Mouse (Mus musculus) urinary bladder, adult 2 months (tissue): ENCODE results near the gene H2-D1. TPM values are rescaled to one million over a fixed set of nuclear protein-coding genes. Genes with fewer than 3 reads are reported as not detected.
"Not testable (repeated sequence)": the region's sequence is repeated elsewhere in the genome, so short reads cannot be mapped to it uniquely, and the experiment has no call there.

Experiments used
- DNase-seq: peaks from one replicate; pipeline ENCODE4 v3.0.0; 2022; ENCODE audit warnings: low spot score
- polyA plus RNA-seq: library from polyadenylated mRNA; depleted of rRNA; stranded (reverse); fragments of >200 nt; gene quantifications from 2 replicates; pipeline ENCODE4 v1.2.3, GENCODE M21; 2012

Gene H2-D1
- polyA plus RNA-seq, 1 experiment: 606 TPM

DNA sequence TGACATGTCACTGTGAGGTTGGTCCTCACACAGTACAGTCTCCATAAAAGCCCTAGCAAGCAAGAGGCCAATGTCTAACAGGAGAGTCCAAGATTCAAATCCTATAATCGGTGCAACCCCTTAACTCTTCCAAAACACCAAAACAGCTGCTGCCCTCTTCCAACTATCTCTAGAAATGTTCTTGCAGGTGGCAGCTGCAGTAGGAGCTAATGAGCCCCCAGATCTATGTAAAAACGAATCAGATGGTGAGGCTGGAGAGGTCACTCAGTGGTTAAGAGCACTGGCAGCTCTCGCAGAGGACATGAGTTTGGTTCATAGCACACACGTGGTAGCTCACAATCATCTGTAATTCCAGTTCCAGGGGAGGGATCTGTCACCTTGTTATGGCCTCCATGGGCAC is 6.8 kb upstream of the H2-D1 start:
- DNase-seq: no peak

DNA sequence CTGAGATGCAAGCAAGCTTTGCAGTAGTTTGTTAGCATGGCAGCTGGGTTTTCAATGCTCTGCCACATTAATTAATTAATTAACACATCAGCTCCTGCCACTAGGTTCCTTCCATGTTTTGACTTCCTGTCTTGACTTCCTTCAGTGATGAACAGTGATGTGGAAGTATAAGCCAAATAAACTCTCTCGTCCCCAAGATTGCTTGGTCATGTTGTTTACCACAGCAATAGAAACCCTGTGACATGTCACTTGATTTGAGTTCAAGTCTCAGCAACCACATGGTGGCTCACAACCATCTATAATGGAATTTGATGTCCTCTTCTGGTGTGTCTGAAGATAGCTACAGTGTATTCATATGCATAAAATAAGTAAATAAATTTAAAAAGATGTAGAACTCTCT is 5.2 kb upstream of the H2-D1 start:
- no peak for DNase-seq

DNA sequence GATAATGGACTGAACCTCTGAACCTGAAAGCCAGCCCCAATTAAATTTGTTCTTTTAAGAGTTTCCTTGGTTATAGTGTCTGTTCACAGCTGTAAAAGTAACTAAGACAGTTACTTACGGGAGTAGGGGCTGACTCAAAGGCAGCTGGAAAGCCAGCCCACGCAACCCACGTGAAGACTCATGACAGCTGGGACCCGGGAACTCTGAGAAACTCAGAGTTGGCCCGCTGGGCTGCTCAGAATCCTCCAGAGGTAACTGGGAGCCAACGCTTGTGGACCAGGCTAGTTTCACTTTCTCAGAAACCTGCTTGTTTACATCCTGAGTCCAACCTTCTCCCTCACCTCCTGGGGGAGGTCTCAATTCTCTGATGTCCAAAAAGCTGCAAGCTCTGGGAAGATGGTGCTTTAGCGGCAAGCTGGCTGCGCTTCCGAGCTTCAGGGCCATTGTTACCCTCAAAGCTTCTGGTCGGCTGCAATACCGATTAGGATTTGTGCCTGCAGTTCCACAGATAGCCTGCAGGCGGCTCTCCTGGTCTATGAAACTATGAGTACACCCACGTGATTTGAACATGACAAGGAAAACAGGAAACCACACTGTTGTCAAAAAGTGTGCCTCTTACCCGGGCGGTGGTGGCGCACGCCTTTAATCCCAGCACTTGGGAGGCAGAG is 4.6 kb upstream of the H2-D1 start:
- peak; percentile 87 for DNase-seq

DNA sequence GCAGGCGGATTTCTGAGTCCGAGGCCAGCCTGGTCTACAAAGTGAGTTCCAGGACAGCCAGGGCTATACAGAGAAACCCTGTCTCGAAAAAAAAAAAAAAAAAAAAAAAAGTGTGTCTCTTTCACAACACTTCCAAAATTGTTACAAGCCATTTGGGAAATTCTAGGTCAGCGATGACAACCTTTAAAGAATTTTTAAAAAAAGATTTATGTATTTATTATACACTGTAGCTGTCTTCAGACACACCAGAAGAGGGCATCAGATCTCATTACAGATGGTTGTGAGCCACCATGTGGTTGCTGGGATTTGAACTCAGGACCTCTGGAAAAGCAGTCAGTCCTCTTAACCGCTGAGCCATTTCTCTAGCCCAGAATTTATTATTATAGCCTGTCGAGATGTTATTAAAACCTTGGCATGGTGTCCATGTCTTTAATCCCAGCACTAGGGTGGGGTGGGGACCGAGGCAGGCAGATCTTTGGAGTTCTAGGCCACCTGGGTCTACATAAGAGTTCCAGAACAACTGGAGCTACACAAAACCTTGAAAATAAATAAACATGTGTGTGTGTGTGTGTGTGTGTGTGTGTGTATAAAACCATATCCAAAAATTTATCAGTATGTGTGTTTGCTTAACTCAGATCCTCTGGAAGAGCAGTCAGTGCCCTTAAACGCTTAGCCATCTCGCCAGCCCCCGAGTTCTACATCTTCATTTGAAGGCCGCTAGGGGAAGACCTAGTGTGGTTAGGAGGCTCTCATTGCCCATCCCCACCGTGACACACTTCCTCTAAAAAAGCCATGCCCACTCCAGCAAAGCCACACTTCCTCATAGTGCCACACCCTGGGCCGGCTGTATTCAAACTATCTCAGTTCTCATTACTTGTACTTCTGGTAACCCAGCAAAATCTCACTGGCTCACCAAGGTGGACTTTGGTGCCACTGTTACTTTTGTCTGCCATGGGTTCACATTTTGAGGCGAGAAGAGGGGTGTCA is 3.7 kb upstream of the H2-D1 start:
- DNase-seq: no peak

DNA sequence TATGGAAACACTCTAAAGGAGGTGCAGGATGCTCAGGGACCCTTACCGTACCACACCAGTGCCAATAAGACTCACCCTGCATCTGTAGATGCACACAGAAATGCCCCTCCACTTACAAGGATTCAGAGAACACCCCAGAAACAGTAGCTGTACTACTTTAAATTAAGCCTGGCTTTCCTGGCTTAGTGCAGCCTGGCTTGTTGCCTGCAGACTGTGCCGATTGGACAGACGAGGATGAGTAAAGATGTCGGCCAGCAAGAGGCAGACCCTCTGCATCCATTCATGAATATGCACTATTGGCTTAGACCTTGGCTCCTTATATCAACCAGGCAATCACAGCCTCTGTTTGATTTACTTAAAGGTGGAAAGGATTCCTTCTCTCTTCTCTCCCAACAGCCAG is 2.9 kb upstream of the H2-D1 start:
- no peak for DNase-seq

DNA sequence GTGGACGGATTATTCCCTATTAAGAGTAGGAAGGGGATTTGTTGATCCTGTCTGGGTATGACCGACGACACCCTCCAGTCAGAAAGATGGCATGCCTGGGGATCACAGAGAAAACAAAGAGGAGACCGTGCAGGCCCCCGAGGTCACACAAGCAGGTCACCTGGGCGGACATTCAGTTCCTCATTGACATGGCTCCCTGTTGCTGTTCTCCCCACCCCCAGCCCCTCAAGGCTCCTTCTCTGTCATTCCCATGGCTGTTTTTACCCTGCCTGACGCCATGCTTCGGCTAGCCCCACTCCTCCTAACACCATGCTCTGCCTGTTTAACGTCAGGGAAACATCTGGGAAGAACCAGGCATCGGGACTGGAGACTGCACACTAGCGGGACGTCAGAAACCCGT is 879 bp upstream of the H2-D1 start:
- DNase-seq: no peak

DNA sequence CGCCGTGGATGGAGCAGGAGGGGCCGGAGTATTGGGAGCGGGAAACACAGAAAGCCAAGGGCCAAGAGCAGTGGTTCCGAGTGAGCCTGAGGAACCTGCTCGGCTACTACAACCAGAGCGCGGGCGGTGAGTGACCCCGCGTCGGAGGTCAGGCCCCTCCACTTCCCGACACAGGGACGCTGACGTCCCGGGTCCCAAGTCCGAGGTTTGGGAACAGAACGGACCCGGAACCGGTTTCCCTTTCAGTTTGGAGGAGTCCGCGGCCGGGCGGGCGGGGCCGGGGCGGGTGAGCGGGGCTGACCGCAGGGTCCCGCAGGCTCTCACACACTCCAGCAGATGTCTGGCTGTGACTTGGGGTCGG is 973 bp downstream of the H2-D1 start:
- no peak for DNase-seq

DNA sequence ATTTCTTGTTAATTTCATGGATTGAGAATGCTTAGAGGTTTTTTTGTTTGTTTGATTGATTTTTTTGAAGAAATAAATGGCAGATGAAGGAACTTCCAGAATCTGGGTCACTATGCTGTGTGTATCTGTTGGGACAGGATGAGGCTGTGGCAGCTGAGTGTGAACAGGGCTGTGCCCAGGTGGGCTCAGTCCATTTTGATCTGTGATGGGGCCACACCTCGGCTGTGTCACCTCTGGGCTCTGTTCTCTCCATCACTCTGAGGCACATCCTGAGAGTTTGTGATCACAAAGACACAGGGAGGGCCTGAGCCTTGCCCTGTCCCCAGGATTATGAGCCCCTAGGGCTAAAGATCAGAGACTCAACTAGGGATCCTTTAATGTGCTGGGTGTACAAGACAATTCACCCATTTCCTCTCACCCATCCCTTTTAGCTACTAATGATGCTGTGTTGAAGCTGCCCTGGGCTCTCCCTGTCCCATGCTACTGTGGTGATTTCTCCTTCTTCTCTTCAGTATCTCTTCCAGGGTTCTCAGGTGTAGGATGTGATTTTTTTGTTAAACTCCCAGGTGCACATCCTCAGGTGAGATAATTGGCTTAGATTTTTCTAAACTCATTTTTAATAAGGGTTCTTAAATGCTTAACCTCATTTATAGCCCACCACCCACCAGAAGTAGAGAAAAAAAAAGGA is 5.0 kb downstream of the H2-D1 start:
- no peak for DNase-seq

DNA sequence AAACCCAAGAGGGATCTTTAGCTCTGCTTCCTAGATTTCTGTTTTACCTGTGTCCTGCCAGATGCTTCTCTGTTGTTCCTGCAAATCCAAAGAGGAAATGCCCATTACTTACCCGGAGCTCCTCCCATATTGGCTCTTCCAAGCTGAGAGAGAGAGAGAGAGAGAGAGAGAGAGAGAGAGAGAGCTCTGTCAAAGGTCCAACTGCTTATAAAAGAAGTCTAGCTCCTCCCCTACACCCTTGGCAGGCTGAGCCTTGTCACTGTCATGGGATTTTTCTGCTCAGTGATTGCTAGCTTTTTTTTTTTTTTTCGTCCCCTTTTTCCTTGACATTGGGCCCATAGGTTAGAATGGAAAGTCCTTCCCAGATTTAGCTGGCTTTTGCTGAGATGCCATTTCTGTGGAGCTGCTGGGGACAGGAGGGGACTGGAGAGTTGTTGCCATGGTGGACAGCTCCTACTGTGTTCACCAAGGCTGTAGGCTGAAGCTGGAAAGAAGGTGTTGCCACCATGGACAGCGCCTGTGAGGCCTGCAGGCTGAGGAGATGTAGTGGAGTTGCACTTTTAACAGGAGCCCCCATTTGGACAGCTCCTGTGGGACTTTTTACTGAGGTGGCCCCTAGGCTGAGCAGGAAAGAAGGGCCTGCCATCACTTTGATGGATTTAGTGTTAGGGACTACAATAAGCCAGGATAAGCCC is 7.3 kb downstream of the H2-D1 start:
- DNase-seq: no peak

DNA sequence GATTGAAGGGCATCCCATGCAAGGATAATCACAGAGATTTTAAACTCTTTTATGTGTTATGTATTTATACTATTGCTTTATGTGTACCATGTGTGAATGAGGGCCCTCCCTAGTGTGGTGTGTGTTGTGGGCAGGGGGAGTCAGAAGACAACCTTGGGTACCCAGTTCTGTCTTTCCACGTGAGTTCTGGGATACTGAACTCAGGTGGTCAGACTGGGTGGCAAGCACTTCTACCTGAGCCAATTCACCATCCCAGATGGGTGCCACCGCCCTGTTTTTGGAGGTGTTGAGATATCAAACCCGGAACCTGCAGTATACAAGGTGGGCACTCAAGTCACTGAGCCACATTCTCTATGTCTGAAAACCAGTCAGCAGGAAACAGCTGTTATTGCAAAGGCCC is 9.7 kb downstream of the H2-D1 start:
- no peak for DNase-seq

DNA sequence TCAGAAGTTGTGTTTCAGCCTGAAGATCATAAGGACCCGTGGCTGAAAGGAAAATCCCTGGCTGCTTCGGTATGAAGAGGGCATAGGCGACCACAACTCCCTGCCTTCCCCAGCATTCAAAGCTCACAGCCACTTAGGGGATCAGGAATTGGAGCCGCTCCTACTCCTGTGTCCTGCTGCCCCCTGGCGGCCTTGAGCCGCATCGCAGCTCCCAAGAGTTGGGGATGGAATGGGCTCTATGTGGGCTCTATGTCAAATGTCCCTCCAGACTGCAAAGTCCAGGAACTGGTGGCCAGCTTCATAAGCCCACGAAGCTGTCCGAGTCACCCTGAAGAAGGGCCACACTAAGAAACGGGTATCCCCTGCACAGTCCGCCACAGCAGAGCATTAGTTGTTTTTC is 12.2 kb downstream of the H2-D1 start:
- peak; percentile 91 for DNase-seq

DNA sequence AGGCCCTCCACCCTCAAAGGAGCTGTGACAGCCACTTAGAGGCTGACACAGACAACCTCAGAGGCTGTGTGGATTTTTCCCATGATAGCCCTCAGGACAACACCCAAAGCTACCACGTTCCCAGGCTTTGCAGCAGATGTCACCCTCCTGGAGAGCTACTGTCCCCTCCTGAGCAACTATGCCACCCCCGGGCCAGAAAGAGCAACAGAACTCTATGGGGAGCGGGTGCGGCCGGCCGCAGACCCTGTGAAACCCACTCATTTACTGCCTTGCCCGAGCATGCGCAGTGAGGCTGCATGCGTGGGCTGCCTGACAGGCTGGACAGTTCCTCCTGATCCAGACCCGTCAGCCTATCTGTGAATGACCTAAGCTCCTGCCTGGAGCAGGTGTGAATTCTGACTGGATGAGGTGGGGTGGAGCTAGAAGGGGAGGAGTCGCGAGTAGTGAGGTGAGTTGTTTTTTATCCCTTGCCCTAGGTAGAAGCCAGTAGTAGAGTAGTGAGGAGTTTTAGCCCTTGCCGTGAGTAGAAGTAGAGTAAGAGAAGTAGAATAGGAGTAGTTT is 13.9 kb downstream of the H2-D1 start:
- no peak for DNase-seq

DNA sequence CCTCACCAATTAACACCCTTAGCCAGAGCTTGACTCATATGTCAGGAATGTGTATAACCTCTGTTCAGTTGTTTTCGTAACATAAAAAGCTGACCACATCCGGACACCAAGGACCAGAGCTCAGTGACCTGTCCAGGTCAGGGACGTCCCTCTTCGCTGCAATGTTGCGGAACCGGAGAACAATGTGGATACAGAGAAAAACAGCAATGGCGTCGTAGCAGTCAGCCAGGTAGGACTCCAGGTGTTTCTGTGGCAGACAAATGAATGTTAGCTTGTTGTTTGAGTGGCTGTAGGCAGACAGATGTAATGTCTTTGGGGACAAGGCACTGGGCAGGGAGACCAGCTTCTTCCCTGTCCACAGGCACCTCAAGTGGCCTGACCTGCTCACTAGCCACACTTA is 15.5 kb downstream of the H2-D1 start:
- DNase-seq: no peak

DNA sequence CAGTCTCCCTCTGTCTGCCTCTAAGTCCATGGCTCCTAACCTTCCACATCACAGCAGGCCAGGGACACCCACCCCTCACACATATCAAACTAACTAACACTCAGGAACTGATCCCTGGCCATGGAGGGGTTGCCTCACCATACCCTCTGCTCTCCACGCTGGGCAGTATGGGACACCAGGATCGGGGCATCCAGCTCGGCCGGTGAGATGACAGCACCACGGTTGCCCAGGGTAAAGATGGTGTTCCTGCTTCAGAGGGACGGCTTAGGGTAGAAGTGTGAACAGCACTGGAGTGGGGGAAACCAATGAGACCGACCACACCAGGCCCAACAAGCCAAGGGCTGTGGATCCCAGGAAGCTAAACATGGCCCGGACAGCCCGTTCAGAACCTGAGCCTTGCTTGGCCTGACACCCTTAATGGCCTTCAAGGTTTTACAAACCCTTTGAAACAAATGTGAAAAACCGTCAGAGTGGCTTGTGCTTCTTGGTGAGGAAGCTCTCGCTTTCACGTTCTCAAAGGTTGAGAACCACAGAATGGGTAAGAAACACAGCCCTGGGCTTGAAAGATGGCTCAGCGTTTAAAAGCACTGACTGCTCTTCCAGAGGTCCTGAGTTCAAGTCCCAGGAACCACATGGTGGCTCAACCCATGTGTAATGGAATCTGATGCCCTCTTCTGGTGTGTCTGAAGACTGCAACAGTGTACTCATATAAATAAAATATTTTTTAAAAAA is 16.6 kb downstream of the H2-D1 start:
- no peak for DNase-seq

DNA sequence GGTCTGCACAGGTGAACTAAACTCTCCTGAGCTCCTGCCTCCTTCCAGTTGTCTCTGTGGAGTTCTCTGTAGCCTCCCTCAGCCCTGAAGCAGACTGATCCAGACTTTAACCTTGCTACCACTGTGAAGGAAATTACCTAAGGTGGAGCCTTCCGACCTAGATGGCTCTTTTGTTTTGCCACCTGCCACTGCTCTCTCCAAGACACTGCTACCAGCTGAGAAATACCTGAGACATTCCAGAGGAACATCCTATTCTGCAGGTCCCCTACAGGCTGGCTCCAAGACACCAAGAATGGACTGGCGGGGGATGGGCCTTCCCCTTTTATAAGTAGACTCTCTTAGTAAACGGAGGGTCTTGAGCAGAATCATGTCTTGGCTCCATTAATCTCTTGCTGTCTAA is 17.7 kb downstream of the H2-D1 start:
- DNase-seq: no peak

DNA sequence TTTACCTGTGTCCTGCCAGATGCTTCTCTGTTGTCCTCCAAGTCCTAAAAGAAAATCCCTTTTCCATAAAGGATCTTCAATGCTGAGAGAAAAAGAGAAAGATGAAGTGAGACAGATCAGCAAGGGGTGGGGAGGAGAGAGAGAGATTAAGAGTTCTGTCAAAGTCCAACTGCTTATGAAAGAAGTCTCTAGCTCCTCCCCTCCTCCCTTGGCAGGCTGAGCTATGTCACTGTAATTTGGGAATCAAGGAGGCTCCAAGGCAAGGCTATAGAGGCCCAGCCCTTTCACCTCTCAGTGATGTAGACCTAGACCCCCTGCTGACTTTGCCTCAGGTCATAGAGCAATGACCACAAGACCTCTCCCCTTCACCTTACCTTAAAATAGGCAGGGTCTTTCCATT is 22.9 kb downstream of the H2-D1 start:
- no peak for DNase-seq

DNA sequence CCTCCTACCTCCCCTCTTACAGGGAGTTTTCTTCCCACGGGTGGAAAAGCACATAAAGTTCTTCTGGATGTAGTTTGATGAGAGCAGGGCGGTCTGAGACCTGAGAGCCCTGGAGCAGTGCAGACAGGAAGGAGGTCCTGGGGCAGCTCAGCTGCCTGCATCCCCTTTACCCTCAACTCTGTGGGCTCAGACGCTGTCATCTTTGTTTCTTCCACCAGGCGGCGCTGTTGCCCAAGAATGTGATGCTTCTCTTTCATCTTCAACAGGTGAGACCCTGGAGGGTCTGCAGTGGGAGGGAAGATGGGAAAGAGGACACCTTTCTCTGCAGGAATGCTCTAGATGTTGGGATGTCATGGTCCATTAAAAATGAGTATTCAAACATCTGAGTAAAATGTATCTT is 33.3 kb downstream of the H2-D1 start:
- peak; percentile 35 for DNase-seq

DNA sequence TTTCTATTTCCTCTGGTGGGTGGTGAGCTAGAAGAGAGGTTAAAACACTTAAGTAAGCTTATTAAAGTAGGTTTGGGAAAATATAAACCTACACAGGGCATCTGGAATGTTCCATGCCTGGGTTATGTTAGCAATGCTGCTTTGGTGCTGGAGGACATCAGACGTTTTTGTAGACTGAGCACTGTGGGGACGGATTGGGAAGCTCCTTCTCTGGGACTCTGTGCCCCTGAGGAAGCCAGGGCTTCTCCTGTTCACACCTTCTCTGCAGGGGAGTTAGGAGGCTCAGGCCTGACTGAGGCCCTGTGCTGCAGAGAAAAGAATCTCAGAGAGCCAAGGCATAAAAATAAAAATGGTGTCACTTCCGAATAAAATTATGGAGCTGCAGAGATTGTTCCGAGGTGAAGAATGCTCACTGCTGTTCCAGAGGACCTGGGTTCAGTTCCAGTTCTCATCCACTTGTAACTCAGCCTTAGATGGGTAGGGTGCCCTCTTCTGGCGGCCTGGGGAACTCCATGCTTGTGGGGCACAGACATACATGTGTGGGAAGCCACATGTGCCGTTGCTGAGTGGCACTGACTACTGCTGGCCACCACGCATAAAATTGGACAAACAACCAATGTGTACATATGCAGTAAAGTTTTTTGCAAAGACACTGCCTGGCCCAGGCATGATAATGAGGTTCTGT is 37.9 kb downstream of the H2-D1 start:
- not testable (repeated sequence) for DNase-seq

DNA sequence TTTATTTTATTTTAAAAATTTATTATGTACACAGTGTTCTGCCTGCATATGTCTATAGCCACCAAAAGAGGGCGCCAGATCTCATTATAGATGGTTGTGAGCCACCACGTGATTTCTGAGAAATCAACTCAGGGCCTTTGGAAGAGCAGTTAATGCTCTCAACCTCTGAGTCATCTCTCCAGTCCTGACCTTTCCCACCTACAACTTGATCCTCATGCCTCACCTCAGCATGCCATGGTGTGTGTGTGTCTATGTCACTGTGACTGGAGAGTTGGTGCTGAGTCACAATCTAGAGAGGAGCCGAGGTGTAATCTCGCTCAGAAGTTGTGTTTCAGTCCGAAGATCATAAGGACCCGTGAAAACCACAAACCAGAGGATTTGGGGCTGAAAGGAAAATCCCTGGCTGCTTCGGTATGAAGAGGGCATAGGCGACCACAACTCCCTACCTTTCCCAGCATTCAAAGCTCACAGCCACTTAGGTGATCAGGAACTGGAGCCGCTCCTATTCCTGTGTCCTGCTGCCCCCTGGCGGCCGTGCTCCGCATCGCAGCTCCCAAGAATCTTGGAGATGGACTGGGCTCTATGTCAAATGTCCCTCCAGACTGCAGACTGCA is 39.2 kb downstream of the H2-D1 start:
- DNase-seq: peak; percentile 97

DNA sequence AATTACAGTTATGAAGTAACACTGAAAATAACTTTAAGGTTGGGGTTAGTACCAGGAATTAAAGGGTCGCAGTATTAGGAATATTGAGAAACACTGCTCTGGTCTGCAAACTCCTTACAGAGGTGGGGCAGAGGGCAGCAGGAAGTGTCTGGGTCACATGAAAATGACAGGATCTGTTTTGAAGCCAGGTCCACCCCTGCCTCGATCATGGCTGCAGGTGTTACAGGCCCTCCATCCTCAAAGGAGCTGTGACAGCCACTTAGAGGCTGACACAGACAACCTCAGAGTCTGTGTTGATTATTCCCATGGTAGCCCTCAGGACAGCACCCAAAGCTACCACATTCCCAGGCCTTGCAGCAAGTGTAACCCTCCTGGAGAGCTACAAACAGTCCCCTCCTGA is 40.7 kb downstream of the H2-D1 start:
- DNase-seq: no peak
